Mouse (Mus musculus) kidney, postnatal 25 days (tissue): ENCODE measurements around the gene Auts2.
A peak's percentile ranks its signal among the peaks of the same experiment; 100 is the strongest.

Source experiments
- DNase-seq, 2 experiments: peaks; one replicate each; pipeline ENCODE4 v3.0.0; 2021; ENCODE audit warnings: mixed read lengths in 2 of 2

Gene Auts2

DNA sequence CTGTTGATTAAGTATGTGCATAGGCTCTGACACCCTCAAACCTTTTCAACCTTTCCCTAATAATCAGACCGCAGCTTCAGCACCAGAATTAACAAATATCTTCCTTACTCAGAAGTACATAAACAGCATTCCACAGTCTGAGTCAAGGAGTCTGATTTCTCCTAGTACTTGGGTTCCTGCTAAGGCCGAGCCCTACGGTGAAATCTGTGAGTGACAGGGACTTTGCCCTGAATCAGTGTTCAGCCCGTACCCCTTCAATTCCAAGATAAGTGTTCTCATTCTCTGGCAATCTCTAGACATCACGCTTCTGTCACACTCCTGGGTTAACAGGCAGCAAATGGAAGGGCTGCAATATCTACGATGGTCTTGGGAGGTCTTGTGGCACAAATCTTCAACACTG is 226.2 kb downstream of the Auts2 start:
- no peak for DNase-seq

DNA sequence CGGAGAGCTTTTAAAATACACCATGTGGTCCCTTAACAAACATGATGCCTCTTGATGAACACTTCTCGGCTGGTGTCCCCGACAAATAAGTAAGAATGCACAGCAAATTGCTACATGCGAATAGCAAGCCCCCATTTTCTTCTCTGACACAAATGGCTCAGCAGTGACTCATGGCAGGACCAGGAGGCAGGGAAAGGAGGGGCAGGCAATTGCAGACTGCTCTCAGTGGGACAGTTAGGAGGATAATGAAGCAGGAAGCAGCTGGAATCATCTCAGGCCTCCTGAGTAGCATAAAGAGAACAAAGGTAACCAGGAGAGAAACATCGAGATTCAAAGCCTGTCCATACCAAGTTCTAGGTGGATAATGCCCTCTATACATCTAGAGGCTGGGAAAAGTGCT is 228.8 kb downstream of the Auts2 start:
- no peak for DNase-seq

DNA sequence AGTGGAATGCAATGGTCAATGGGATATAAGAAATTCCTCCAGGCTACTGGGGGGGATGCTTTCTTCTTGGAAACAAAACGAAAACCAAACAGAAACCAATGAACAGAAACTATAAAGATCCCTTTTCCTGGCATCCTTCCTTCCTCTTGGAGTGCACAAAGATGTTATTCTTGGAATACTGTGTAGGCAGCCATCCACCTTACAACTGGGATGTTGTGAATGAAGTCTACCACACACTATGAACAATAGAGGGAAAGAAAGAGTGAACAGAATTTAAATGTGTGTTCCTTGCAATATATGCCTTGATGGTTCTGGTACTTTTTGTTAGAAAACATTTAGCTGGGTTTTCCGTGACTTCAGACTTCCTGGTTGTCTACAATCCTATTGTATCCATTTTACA is 236.1 kb downstream of the Auts2 start:
- no peak for DNase-seq

DNA sequence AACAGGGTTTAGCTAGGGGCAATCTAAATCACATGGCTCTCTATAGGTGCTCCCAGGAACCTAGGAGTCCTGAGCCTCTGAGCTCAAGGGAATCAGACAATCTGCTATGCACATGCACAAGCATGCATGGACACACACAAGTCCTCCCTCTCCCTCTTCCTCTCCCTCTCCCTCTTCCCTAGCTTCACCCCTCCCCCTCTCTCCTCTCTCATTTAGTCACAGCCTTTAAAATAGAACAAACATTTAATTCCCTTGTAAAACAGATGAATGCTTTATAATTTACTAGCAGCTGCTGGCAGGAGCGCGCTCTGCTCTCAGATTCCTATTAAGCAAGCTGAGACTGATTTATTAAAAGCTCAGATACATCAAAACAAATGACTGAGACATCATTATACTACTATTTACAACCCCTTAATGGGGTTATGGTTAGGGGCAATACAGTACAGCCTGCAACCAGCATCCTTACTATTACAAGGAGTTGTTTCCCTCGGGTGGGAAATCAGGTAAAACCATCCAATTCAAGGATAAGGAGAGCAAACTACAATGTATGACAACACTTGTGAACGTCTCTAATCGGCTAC is 237.7 kb downstream of the Auts2 start:
- peak in 1 of 2 experiments; percentile 2 for DNase-seq

DNA sequence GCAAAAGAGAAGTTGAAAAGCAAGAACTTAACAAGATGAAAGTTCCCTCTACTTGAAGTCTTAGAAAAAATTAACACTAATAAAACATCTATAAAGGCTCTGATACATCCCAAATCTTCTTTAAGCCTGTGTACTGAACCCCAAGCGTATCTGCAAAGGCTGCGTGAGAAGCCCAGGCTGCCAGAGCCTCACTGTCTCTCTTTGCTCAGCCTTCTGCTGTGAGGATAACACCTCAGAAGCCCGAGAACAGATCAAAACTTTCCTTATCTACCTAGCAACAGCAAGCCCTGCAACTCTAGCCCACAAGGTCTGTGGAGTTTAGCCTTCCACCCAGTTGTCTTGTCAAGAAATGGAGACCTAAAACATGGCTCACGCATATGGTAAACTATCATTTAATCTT is 240.4 kb downstream of the Auts2 start:
- no peak for DNase-seq

DNA sequence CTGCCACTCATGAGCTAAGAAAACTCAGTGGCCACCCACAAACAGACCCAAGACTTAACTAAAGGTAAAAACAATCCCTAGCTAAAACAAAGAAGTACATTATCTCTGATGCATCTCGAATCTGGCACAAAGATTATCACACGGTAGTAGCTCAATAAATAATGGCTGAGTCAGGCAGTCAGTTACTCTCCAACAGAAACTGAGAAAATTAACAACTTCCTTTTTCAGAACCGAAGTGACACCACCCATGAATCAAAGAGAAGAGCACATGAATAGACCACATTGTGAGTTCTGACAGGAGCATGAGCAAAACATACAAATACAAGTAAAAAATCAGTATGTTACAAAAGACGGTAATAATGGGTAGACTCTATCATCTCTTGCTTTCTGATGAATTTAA is 242.3 kb downstream of the Auts2 start:
- no peak for DNase-seq

DNA sequence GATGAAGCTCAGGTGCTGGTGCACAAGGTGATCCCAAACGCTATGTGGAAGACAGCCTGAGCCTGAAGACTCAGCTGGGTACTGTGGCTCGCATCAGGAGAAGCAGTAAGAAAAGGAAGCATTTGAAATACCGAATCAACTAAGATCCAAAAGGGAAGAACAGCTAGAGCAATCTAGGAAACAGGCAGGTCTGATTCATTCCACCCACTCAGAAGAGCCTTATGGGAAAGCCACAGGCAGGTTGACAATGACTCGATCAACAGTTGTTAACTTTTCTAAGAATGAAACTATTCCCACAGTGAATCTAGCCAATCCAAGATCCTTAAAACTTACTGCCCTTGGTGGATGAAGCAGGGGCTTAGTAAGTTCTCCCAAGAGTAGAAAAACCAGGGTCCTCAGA is 243.4 kb downstream of the Auts2 start:
- DNase-seq: no peak

DNA sequence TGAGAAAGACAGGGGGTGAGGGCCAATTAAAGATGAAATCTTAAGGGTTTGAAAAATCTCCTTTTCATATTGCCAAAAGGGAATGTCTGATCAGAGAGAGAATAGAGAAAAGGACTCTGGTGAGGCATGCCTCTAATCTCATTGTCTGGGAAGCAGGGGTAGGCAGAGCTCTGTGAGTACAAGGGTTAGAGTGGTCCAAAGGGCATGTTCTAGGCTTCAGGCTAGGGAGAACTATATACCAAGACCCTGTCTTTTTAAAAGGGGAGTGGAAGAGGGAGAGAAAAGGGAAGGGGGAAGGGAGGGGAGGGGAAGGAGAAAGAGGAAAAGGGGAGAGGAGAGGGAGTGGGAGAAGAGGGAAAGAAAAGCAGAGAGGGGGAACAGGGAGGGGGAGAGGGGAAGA is 244.1 kb downstream of the Auts2 start:
- DNase-seq: no peak

DNA sequence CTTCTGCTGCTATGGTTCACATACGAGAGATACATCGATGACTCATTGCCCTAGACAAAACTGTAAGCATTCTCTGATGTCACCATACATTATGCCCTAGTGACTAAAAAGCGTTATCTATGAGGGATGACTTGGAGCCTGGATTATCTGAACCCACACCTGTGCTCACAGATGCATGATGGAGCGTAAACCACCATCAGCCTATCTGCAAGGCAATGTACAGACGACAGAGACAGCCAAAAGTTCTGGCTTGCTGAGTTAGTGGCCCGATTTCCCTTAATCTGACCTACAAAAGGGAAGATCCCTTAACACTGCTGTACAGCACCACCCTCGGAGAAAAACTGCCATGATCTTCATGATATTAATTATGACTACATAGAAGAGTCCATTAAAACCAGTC is 245.8 kb downstream of the Auts2 start:
- no peak for DNase-seq

DNA sequence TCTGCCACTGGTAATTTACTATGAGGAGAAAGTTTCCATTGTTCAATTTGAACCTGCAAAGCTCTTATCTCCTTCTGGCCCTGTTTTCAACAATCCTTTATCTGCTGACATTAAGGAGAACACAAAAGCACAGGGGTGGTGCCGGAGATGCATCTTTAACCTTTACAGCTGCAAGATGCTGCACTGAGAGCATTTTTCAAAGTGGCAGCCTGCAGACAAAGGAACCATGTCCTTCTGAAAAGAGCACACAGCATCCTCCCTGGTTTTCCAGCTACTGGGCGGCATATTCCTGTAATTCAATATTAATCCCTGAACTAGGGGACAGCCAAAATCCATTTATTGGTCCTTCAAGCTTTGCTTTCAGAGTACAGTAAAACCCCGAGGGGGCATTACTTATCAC is 248.7 kb downstream of the Auts2 start:
- DNase-seq: no peak

DNA sequence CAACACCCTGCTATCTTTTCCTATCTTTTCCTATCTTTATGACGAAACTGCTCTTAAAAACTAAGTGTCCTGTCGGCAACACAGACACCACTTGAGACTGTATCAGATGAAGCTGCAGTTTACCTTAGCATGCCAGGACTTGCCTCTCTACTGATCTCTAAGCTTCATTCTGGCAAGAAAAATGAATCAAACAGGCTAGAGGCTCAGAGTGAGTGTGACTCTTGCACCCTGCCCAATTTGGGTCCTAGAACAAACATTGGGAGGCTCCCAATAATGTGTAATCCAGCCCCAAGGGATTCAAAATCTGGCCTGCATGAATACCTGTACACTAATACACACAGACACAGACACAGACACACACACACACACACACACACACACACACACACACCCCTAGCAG is 250.2 kb downstream of the Auts2 start:
- no peak for DNase-seq

DNA sequence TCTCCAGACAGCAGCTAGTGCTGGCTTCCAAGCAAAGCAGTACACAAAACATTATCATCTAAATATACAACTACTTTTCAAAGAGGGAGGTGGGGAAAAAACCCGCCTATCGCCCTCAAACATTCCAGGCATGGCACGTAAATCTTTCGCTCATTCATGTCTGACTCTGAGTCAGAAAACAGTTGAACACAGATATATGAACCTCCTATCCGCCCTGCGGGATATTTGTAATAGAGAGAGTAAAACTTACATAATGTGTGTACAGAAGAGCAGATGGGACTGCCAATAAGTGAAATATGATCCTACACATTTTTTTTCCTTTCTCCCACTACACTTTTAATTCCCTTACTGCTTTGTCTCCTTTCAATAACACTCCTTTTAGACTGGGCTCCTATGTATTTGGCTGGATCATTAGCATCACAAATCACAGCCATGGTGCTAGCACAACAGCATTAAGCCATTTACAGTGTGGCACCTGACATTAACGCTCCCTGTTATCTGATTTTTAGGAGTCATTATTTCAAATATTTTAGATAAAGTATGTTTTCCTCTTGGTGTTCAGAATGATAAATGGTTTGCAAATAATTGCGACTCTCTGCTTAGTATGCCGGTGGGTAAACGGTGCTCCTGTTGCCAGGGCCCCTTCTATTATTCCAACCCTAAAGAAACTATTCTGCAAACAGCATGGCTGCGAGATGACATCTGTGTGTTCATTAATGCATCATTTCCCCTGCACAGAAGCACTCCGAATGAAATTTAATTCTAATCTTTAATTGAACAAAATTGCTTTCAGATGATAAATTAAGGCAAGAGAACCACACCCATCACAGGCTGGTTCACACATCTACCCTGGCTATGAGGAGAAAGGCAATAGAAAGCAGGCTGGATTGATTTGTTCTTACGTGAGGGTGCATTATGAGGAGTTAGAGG is 252.3 kb downstream of the Auts2 start:
- no peak for DNase-seq

DNA sequence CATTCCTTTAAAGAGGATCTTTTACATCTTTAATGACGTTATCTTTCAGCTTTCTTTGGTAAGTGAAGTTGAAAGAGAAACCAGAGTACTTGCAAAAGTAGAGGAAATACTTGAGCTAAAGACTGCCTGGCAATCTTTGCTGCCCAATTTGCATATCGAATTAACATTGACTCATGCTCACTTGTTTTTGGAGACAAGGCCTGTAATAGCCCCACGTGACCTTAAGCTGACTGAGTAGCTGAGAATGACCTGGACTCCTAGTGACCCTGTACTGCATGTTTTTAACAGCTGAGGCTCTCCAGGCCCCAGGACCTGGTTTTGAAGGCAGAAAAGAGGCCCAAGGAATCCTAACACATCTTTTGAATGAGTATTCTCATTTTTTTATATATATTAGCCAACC is 259.4 kb downstream of the Auts2 start:
- DNase-seq: no peak

DNA sequence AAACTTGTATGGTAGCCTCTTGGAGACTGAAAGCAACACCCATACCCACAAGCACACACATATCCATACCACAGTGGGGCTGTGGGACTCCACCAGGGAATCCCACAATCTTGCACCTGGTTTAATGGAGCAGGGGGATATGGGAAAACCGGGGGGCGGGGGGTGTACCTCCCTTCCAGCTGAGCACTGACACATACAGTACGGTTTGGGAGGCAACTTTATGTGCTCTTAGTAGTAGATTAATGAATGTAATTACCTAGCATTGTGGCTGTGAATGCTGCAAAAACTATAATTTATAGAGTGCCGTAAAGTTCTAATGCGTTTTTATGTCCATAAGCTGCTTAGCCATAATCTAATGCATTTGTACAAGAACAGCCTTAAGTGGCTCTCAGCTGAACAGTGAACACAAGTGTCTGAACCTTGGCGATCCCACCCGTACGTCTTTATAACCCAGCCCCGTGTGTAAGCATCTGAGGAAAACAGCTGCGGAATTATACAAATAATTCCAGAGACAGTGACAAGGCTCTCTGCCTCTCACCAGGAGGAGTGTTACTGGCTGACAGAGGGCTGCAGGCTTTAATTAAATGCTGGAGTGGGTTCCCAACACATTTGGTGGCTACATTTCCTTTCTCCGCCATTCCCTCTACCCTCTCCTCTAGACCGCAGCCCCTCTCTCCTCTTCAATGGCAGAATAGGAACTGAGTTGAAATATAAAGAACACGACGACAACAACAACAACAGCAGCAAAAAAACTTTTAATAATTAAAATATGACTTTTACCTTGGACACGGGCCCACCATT is 268.8 kb downstream of the Auts2 start:
- DNase-seq: no peak

DNA sequence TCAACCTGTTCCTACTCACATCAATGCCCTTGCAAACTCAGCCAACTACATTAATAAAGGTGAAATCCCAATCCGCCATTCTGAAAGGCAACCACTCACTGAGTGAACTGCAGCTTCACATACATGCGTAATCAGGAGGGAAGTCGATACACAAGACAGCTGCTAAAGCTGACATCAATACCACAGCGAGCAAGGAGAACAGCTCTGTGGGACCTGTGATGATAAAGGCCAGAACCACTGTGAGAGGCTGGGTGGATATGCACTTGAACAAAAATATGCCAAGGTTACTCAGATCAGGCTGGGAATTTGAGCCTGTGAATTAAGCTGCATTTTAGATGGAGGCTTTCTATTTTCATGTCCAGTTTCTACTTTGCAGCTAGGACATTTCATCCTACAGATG is 271.0 kb downstream of the Auts2 start:
- no peak for DNase-seq

DNA sequence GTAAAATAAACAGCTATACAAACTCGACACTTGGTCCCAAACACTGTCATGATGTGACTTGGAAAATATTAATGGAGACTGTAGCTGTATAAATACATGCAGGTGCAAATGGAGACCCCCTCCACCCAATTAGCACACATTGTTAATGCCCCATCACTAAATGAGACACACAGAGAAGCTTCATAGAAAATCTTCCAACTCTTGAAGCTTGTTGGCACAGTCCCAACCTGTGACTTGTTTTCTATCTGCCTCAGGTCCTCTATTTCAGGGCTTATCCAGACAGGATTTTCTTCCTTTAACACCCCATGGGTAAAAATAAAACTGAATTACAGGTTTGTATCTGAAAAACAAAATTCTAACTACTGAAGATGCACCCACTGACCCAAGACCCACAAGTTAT is 272.2 kb downstream of the Auts2 start:
- DNase-seq: no peak

DNA sequence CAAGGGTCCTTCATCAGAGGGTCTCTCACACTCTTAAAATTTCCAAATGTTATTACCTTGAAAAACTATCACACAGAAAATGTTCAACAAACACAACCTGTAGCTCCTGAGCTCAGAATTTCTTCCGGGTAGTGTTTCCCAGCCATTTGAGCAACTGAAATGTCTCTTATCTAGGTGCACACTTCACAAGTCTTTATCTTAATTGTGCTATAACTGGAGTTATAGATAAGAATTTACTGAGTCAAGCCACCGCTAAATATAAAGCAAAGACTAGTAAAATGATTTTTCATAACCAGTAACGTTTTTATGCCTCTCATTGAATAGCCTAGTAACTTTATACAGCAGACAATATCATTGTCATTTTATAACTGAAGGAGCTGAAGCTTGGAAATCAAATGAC is 273.1 kb downstream of the Auts2 start:
- DNase-seq: no peak

DNA sequence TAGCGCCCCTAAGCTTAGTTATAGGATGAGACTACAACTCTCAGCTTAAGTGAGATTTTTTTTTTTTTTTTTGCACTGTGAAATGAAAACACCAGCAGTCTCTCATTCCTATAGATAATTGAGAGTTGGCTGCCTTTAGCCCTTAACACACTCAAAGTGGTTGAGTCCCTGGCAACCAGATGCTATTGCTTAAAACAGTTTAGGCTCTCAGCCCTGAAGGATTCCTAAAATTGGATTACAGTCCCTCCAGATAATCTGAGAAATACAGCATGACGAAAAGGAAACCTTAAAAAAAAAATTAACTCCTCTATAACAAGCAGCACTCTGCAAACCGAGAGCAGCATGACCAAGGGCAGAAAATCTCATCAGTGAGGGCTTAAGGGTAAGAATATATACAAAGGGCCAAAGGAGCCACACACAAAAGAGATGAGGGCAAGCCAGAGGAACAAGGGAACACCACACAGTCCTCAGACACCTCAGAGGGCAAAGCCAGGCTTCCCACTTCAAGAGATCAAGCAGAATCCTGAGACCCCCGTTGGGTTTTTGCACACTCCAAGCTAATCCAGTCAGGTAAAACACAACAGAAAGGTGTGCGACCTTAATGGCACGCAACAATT is 274.7 kb downstream of the Auts2 start:
- no peak for DNase-seq

DNA sequence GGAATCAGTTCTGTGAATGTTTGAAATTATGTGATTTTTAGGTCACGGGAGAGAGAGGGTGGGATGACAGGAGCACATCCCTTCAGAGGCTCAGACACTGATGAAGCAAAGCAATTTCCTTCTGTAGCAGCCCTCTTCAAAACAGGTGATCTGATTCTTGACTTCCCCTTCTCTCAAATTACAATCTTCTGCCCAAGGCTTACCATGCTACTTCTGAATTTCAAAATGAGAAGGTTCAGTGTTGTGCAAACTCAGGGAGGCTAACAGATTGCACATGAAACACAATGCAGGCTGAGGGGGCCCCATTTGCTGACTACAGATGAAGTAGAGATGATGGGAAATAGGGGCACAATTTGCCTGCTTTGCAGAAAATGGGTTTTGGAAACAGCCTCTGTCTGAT is 278.1 kb downstream of the Auts2 start:
- DNase-seq: no peak

DNA sequence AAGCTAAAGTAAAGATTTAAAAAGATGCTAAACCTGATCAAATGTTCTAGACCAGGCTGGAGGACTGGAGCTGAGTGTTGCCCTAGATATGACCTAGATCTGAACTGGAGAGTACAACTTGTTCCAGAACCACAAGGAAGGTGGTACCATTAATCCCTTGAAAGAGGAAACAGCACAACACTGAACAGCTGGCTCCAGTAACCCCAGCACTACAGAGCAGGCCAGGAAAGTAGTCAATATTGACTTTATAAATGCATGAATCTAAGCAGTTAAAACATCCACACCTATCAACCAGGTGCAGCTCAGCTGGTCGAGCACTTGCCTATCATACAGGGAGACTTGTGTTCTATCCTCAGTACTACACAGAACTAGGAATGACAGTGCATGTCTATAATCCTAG is 281.4 kb downstream of the Auts2 start:
- DNase-seq: no peak

DNA sequence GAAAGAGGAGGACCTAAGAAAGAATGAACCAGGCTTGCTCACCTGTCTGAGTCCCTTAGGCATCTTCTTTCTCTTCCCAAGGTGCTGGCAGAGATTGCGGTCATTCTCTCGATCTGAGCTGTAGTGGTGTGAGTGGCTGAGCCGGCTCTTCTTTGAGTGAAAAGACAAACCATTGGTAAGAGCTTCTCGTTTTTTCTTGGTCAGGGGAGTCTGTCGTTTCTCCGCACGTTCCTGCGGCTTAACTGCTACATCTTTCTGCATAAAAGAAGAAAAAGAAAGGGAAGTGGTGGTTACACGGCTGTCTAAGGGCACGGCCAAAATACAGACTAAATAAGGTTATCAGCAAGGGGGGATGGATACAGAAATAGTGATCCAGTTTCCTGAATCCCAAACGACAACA is 284.3 kb downstream of the Auts2 start:
- no peak for DNase-seq

DNA sequence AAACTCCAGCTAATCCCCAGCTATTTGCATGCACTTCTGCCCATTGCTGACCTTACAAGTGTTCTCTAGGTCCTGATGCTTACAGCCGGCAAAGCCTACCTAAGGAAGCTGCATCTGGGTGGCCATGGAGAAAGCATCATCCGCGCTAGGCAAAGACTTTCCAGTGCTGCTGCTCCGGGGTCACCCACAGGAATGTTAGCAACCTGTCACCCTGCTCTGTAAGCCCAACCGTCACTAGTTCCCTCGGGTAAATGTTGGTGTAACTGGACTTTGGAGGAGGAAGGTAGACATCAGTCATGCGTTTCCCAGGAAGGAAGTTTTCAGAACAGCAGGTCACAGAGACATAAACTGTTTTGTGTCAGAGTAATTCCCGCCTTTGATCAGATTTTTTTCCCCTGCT is 287.6 kb downstream of the Auts2 start:
- peak in 1 of 2 experiments; percentile 37 for DNase-seq

DNA sequence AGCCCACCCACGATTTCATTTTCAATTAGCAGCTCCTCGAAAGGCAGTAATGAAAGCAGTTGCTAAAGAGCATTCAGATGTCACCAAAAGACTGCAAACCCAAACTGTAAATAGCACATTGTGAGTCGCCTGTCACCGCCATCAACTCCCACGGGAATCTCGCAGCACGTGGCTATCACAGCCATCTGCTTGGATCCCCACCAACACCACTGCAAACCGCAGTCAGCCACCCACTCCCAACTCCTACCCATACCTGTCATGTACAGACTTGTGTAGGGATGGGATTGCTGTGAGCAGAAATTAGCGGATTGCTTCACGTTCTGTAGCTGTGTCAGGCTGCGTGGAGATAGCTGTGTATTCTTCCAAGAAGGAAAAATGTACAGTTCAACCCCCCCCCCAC is 293.6 kb downstream of the Auts2 start:
- no peak for DNase-seq
